Mouse (Mus musculus) midbrain, embryonic 12.5 days (tissue): ENCODE results near the gene Tifa. TPM values are rescaled to one million over a fixed set of nuclear protein-coding genes. Genes with fewer than 3 reads are reported as not detected.

ENCODE experiments used
- ATAC-seq: fragments of 200-750 bp; cut with Nextera tagmentation; 2 replicates; pipeline ENCODE4 v1.8.0; 2017; ENCODE audit warnings: low read depth, moderate TSS enrichment, moderate library complexity; ENCODE audit not compliant: low FRiP score
- H3K27ac ChIP-seq: fragments of 300-500 bp; sonication (generic); replicated peaks from 2 replicates; pipeline ENCODE4 v1.5.1; 2016; ENCODE audit warnings: mild to moderate bottlenecking
- H3K27me3 ChIP-seq: fragments of 300-500 bp; sonication (generic); 2 replicates; pipeline ENCODE4 v1.6.1; 2016; ENCODE audit warnings: mild to moderate bottlenecking
- H3K36me3 ChIP-seq: fragments of 300-500 bp; sonication (generic); 2 replicates; pipeline ENCODE4 v1.6.1; 2016
- H3K4me1 ChIP-seq: fragments of 300-500 bp; sonication (generic); 2 replicates; pipeline ENCODE4 v1.6.1; 2016
- H3K4me2 ChIP-seq: fragments of 300-500 bp; sonication (generic); replicated peaks from 2 replicates; pipeline ENCODE4 v1.6.1; 2016; ENCODE audit warnings: mild to moderate bottlenecking, moderate library complexity
- H3K4me3 ChIP-seq: fragments of 300-500 bp; sonication (generic); 2 replicates; pipeline ENCODE4 v1.5.1; 2016; ENCODE audit warnings: mild to moderate bottlenecking
- H3K9ac ChIP-seq: fragments of 300-500 bp; sonication (generic); replicated peaks from 2 replicates; pipeline ENCODE4 v1.6.1; 2016; ENCODE audit warnings: mild to moderate bottlenecking, moderate library complexity
- H3K9me3 ChIP-seq: fragments of 300-500 bp; sonication (generic); 2 replicates; pipeline ENCODE4 v1.6.1; 2016; ENCODE audit warnings: mild to moderate bottlenecking
- WGBS: fragments of 180-500 bp; shearing (Covaris S2); methylation state at CpG from one replicate; pipeline ENCODE4 v1.1.7; 2016; 5-methylcytosine and 5-hydroxymethylcytosine counted together
- polyA plus RNA-seq: library from polyadenylated mRNA; unstranded; fragments of >200 nt; fragmentation: Nextera tagmentation; extraction: Ambion mirVana; gene quantifications from 2 replicates; pipeline ENCODE4 v1.2.1, GENCODE M21; 2016

Gene Tifa
- polyA plus RNA-seq, 1 experiment from 2014 or later = 3.4 TPM

- Histone ChIP-seq H3K9ac (no peak overlapping the region), H3K27ac (no peak overlapping the region), H3K27me3 (no peaks in the 10 kb centered on the region), H3K4me1 (no peaks in the 10 kb centered on the region), H3K4me2 (no peak overlapping the region), H3K36me3 (no peaks in the 10 kb centered on the region), H3K4me3 (no peak overlapping the region), H3K9me3 (no peaks in the 10 kb centered on the region)
- ATAC-seq = no peak
- 62% methylated on average over 2 of the region's 2 CpGs for WGBS
Measured at GRCm38 (mm10) chr3:127881684-127882083, 92.1 kb downstream of the Tifa start.

Other genes starting within 250 kb of the Tifa start
- 63.9 and 69.7 TPM in 2 replicates for gene Larp7, start 236.5 kb upstream of the Tifa start, polyA plus RNA-seq
- 15.3 and 16.9 TPM in 2 replicates for gene Zgrf1, start 236.3 kb upstream of the Tifa start, polyA plus RNA-seq
- 83.0 and 155 TPM in 2 replicates for gene Neurog2, start 156.7 kb upstream of the Tifa start, polyA plus RNA-seq
- gene Alpk1, start 9.3 kb upstream of the Tifa start, polyA plus RNA-seq = 1.0 and 1.4 TPM in 2 replicates
- gene Ap1ar, start 47.7 kb downstream of the Tifa start, polyA plus RNA-seq = 71.0 and 79.9 TPM in 2 replicates
- 4.9 and 5.7 TPM in 2 replicates for gene Fam241a, start 106.5 kb downstream of the Tifa start, polyA plus RNA-seq